Comparison of ENCODE assay signal across 7 mouse cellular contexts in the genomic region with DNA sequence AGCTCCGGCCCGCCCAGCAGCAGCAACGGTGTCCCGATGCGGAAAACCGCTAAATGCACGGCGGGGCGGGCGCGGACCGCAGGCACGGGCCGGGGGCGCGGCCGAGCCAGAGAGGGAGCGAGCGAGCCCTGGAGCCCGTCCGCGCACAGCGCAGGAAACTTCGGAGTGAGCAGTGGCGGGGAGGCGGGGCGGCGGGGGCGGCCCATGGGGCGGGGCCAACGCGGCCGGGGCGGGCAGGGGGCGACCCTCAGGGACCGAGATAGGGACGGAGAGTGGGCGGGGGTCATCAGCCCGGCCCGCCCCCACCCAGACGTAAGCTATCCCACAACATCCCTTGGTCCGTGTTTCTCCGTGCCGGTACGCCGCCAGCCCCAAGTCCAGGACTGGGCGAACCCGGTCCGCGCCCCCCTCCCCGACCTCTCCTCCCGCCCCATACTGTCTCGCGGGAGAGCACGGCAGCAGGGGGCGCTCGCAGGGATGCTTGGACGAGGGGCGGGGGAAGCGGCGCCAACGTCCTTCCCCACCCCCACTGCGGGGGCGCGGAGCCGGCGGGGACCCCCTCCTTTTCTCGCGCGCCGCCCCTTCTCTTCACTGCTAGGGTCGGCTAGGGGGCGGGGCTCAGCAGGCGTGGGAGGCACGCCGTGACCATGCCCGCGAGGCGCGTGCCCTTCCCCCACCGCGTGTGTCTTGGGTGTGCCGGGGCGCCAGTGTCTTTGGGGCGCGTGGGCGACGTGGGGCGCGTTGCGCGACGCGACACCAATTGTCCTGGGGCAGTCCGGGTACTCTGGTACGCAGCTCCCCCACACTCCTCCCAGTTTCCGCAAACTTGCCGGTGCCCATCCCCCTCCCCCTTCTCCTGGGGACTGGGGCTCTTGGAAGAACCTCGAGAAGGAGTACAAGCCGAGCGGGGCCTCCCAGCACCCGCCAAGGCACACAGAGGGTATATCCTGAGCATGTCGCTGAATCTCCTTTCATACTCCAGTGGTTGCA. TPM values are rescaled to one million over a fixed set of nuclear protein-coding genes. Genes with fewer than 3 reads are reported as not detected.
DNase-seq lines count a peak whose midpoint lies in the region; ATAC-seq and TF ChIP-seq lines count a peak whose summit lies in the region.

A gene (minus strand): TSS at position 167 of the 990 bp plus-strand sequence.

- under 1% methylated on average over 89 of the region's 103 CpGs for WGBS in forebrain, embryonic 12.5 days
- under 1% methylated on average over 64 of the region's 103 CpGs for WGBS in hindbrain, embryonic 12.5 days
- WGBS in midbrain, embryonic 12.5 days: under 1% methylated on average over 71 of the region's 103 CpGs

- intact Hi-C loops in left cerebral cortex, postnatal 14 days (cut with DNase I): no loop called here

- no peaks in the 10 kb centered on the region for H3K36me3 ChIP-seq in E14TG2a.4 (ENCODE audit: insufficient read depth, low read length)
- no peaks in the 10 kb centered on the region for H3K36me3 ChIP-seq in forebrain, embryonic 12.5 days (replicated peaks)
- no peaks in the 10 kb centered on the region for H3K36me3 ChIP-seq in hindbrain, embryonic 12.5 days
- no peaks in the 10 kb centered on the region for H3K36me3 ChIP-seq in midbrain, embryonic 12.5 days

- peaks cover 36% of the 10 kb centered on the region for H3K4me1 ChIP-seq in E14TG2a.4 (replicated peaks; ENCODE audit: low read depth, low read length)
- H3K4me1 ChIP-seq in forebrain, embryonic 12.5 days: peaks cover 41% of the 10 kb centered on the region
- H3K4me1 ChIP-seq in hindbrain, embryonic 12.5 days: peaks cover 46% of the 10 kb centered on the region
- peaks cover 45% of the 10 kb centered on the region for H3K4me1 ChIP-seq in midbrain, embryonic 12.5 days

- H3K4me3 ChIP-seq in E14TG2a.4 (replicated peaks; ENCODE audit: low read length): peak within 1 kb of the TSS; percentile 91
- H3K4me3 ChIP-seq in forebrain, embryonic 12.5 days (replicated peaks): peak within 1 kb of the TSS; percentile 74
- H3K4me3 ChIP-seq in hindbrain, embryonic 12.5 days: peak within 1 kb of the TSS; percentile 57
- peak within 1 kb of the TSS; percentile 77 for H3K4me3 ChIP-seq in midbrain, embryonic 12.5 days

- H3K27me3 ChIP-seq in E14TG2a.4 (ENCODE audit: insufficient read depth, low read length): peaks cover 77% of the 10 kb centered on the region
- H3K27me3 ChIP-seq in forebrain, embryonic 12.5 days: peaks cover 86% of the 10 kb centered on the region
- H3K27me3 ChIP-seq in hindbrain, embryonic 12.5 days: peaks cover 58% of the 10 kb centered on the region
- peaks cover 74% of the 10 kb centered on the region for H3K27me3 ChIP-seq in midbrain, embryonic 12.5 days

- H3K27ac ChIP-seq in forebrain, embryonic 12.5 days: peak within 1 kb of the TSS; percentile 85
- H3K27ac ChIP-seq in hindbrain, embryonic 12.5 days: peak within 1 kb of the TSS; percentile 76
- peak within 1 kb of the TSS; percentile 83 for H3K27ac ChIP-seq in midbrain, embryonic 12.5 days (replicated peaks)

- ATAC-seq in forebrain, embryonic 12.5 days (ENCODE audit: low FRiP score): peak; percentile 90
- ATAC-seq in hindbrain, embryonic 12.5 days (ENCODE audit: low FRiP score): peak; percentile 82
- peak; percentile 85 for ATAC-seq in midbrain, embryonic 12.5 days (ENCODE audit: low FRiP score, low read depth)

- H3K4me2 ChIP-seq in forebrain, embryonic 12.5 days: peak within 1 kb of the TSS; percentile 94
- H3K4me2 ChIP-seq in hindbrain, embryonic 12.5 days (replicated peaks): peak within 1 kb of the TSS; percentile 91
- H3K4me2 ChIP-seq in midbrain, embryonic 12.5 days (replicated peaks): peak within 1 kb of the TSS; percentile 96

- peak within 1 kb of the TSS; percentile 81 for H3K9ac ChIP-seq in forebrain, embryonic 12.5 days
- H3K9ac ChIP-seq in hindbrain, embryonic 12.5 days: peak within 1 kb of the TSS; percentile 90
- H3K9ac ChIP-seq in midbrain, embryonic 12.5 days (replicated peaks): peak within 1 kb of the TSS; percentile 78

- no peaks in the 10 kb centered on the region for H3K9me3 ChIP-seq in E14TG2a.4 (ENCODE audit: low read length)
- no peaks in the 10 kb centered on the region for H3K9me3 ChIP-seq in forebrain, embryonic 12.5 days
- no peaks in the 10 kb centered on the region for H3K9me3 ChIP-seq in hindbrain, embryonic 12.5 days (replicated peaks)
- no peaks in the 10 kb centered on the region for H3K9me3 ChIP-seq in midbrain, embryonic 12.5 days

- TF ChIP-seq CTCF in E14TG2a.4 (conservative IDR thresholded peaks at IDR 0.05; ENCODE audit: low read length): no peak

- DNase-seq in ZHBTc4 (ENCODE audit: low read depth, low spot score): peak; percentile 76
- DNase-seq in left cerebral cortex, postnatal 14 days (ENCODE audit: low spot score in 2 of 2): peak; percentile 81 to 84
- peak; percentile 30 to 73 for DNase-seq in spleen, postnatal 4 days (ENCODE audit: low spot score in 2 of 2)

RNA-seq across cellular contexts. Expression of the gene that starts here (rescaled TPM):
- 7.8 and 7.9 TPM in 2 replicates for polyA plus RNA-seq in forebrain, embryonic 12.5 days (2016; fragmentation: Nextera tagmentation; extraction: Ambion mirVana)
- polyA plus RNA-seq in hindbrain, embryonic 12.5 days (2016; fragmentation: Nextera tagmentation; extraction: Ambion mirVana): 12.5 and 12.7 TPM in 2 replicates
- 10 to 100 TPM; 42.1 to 43.2 TPM for total RNA-seq in left cerebral cortex, postnatal 14 days (2021)
- polyA plus RNA-seq in midbrain, embryonic 12.5 days (2016; fragmentation: Nextera tagmentation; extraction: Ambion mirVana): 9.7 and 10.4 TPM in 2 replicates

Comparison
In these comparisons a context has a peak if more than half of its experiments do, and no peak if none do; other contexts are left out.
1. Peak in every context shown above with its lines: DNase-seq, ATAC-seq, H3K4me3 ChIP-seq and H3K27ac ChIP-seq.